Mouse (Mus musculus) olfactory bulb, adult 2 months (tissue): Measurements from ENCODE around the gene Ptcra. TPM values are rescaled to one million over a fixed set of nuclear protein-coding genes. Genes with fewer than 3 reads are reported as not detected.

Experiments
- H3K27ac ChIP-seq: fragments of 200-500 bp; 2 replicates; pipeline ENCODE4 v1.5.1; 2012; ENCODE audit warnings: low read depth, low read length; ENCODE audit not compliant: insufficient read depth
- H3K4me1 ChIP-seq: fragments of 200-500 bp; 2 replicates; pipeline ENCODE4 v1.6.1; 2012; ENCODE audit warnings: low read length; ENCODE audit not compliant: control insufficient read depth, insufficient read depth
- H3K4me3 ChIP-seq: fragments of 200-500 bp; 2 replicates; pipeline ENCODE4 v1.5.1; 2012; ENCODE audit warnings: mild to moderate bottlenecking, low read depth, low read length, moderate library complexity; ENCODE audit not compliant: insufficient read depth
- CTCF ChIP-seq: fragments of 200-500 bp; IDR thresholded peaks from 2 replicates; pipeline ENCODE4 v1.5.1; 2012; ENCODE audit warnings: low read depth, mild to moderate bottlenecking, low read length, moderate library complexity; ENCODE audit not compliant: insufficient read depth
- POLR2A ChIP-seq: fragments of 200-500 bp; IDR thresholded peaks from 2 replicates; pipeline ENCODE4 v1.6.1; 2012; ENCODE audit warnings: mild to moderate bottlenecking, low read depth, low read length, moderate library complexity; ENCODE audit not compliant: insufficient read depth
- WGBS: fragments of 180-500 bp; shearing (Covaris S2); methylation state at CpG from one replicate; pipeline ENCODE4 v1.1.7; 2018; 5-methylcytosine and 5-hydroxymethylcytosine counted together
- polyA plus RNA-seq: library from polyadenylated mRNA; stranded (reverse); fragments of >200 nt; gene quantifications from 2 replicates; pipeline ENCODE4 v1.2.4, GENCODE M21; 2012; ENCODE audit warnings: low replicate concordance; ENCODE audit not compliant: missing spikeins, insufficient read depth, insufficient read length

The Ptcra gene
- polyA plus RNA-seq, 1 experiment: not detected

DNA sequence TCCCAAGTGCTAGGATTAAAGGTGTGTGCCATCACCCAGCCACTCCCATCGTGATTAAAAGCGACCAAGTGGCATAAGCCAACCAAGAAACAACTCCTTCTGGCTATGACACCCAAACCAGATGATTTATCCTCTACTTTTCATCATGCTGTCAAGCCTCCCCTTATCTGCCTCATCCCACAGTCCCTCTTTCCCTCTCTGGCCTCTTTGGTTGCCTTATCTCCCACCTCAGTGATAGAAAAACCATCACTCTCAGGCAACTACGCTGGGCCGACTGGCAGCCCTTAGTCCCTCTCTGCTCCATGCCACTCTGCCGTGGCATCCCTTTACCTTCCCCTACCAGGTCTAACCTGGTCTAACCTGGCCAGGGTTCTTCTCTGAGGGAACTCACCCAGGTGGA lies 23.4 kb upstream of the Ptcra start:
- no peaks in the 10 kb centered on the region for H3K4me1 ChIP-seq
- H3K27ac ChIP-seq: no peak overlapping the region
- 97% methylated on average over 5 of the region's 5 CpGs for WGBS
- no peak for TF ChIP-seq POLR2A
- TF ChIP-seq CTCF: no peak
- H3K4me3 ChIP-seq: no peak overlapping the region

DNA sequence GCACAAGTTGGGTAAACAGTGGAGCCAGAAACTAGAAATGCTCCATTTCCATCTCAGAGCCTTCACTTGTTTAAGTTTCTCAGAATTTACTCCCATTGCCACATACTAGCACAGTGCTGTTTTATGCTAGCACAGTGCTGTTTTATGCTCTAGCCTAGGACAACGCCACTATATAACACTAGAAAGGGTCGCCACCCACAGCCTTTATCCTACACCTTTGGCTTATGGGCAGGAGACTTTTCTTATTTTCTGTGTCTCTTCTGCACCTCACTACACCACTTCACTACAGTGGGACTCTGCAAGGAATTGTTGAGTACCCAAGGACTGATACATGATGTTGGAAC lies 19.7 kb upstream of the Ptcra start:
- H3K27ac ChIP-seq: no peak overlapping the region
- WGBS: 73% methylated on average over 2 of the region's 2 CpGs

DNA sequence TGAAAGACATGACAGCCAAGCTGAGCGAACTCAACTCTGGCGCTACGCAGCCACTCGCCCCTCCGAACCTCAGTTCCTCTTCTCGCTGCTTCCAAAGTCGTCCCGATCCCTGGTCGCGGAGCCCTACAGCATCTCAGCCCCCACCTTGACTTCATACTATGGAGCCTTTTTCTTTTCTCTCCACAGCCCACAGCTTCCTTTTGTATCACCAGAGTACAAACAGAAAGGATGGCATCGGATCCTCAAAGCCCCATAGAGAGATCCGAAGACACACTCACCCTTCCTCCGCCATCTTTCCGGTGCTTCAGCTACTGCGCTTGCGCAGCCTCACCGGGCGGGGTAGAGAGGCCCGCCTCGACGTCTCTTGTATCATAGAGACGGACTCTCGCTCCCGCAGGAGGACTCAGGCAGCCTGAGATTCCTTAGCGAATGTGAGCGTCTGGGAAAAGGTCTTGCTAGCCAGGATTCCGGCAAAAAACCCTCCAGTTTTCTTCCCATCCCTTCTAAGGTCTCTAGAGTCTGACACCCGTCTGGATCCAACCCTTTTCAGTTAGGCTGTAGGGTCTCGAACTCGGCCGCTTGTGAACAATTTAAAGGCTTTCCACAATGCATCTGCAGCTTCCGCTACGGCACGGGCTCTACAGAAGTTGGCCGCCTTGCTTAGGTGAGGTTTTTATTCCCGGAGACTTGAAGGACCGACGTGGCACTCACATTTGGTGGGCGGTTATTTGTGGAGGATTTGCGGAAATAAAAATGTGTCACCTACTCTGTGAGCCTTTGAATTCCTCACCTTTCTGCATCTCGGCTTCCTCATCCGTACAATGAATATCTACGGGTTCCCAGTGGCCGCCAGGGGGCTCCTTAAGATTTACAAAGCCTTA lies 19.1 kb upstream of the Ptcra start, which contains the start of gene Rpl7l1:
TSS of gene Rpl7l1 (minus strand) at position 332 of the 881 bp plus-strand sequence.
- Histone ChIP-seq H3K4me3 (peak within 1 kb of the TSS; percentile 60), H3K27ac (peak within 1 kb of the TSS; percentile 68), H3K4me1 (peaks cover 3% of the 10 kb centered on the region; the same call in 1 of the 2 replicates)
- WGBS: under 1% methylated on average over 44 of the region's 44 CpGs
- TF ChIP-seq POLR2A (peak; percentile 89), CTCF (no peak; the same call in 1 of the 2 replicates)

More for the DNA sequence above, 19.7 kb upstream of the Ptcra start:
- Histone ChIP-seq H3K4me1 (peaks cover 3% of the 10 kb centered on the region; the same call in 1 of the 2 replicates), H3K4me3 (no peak overlapping the region)
- TF ChIP-seq POLR2A (no peak), CTCF (no peak)

DNA sequence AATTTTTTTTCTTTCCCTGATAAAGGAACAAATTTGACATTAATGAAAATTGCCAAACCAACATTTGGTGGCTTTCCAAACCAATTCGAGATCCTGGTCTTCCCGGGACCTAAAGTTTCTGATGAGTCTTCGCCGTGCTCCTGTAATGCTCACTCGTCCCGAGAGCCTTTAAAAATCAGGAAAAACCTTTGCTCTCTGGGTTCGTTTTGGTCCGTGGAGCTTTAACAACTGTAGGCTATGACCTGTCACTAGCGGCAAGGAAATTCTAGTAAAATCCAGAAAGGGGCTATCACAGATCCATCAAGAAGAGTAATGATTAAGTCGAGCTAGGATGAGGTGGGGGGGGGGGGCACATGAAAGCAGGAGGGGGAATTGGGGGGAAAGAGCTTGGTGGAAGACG lies 18.4 kb upstream of the Ptcra start:
- Histone ChIP-seq H3K4me3 (peak overlapping the region; percentile 60), H3K4me1 (peaks cover 3% of the 10 kb centered on the region; the same call in 1 of the 2 replicates), H3K27ac (0 out of 2 replicates have a peak overlapping the region, but pooled peaks have one; percentile 6)
- TF ChIP-seq POLR2A: no peak
- no peak for TF ChIP-seq CTCF
- 1% methylated on average over 11 of the region's 11 CpGs for WGBS

DNA sequence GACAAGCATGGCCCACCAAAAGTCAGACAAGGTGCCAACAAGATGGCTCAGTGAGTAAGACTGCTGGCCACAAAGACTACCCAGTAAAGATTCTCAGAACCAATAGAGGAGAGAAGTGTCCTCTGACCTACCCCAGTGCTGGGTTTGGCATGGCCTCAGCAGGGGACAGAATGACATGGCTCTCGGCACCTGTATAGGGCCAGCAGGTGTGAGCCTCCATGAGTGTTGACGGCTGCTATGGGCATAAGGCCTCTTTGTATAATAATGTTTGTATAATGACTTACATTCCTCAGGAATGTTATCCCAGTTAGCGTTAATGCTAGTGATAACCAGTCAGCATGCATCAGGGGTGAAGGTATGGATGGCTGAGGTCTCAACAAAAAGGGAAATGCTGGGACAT lies 12.6 kb upstream of the Ptcra start:
- H3K4me1 ChIP-seq: peaks cover 10% of the 10 kb centered on the region
- 84% methylated on average over 3 of the region's 3 CpGs for WGBS
- H3K27ac ChIP-seq: no peak overlapping the region
- H3K4me3 ChIP-seq: no peak overlapping the region
- TF ChIP-seq CTCF: no peak
- no peak for TF ChIP-seq POLR2A

DNA sequence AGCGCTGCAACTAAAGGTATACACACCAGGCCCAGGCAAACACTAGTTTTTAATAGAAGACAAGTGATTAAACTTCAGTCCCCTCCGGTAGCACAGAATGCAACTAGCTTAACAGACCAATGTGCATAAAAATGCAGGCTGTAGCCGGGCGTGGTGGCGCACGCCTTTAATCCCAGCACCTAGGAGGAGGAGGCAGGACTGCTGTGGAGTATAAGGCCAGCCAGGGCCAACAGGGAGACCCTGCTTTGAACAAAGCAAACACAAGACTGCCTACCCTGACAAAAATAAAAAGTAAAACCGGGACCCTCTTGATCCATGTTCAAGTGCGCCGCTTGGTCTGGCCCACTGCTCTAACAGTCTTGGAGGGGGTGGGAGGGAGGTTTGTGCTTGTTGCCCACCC lies 11.6 kb upstream of the Ptcra start:
- WGBS: 91% methylated on average over 9 of the region's 9 CpGs
- TF ChIP-seq CTCF: no peak
- H3K4me3 ChIP-seq: no peak overlapping the region
- peaks cover 7% of the 10 kb centered on the region for H3K4me1 ChIP-seq
- no peak overlapping the region for H3K27ac ChIP-seq

DNA sequence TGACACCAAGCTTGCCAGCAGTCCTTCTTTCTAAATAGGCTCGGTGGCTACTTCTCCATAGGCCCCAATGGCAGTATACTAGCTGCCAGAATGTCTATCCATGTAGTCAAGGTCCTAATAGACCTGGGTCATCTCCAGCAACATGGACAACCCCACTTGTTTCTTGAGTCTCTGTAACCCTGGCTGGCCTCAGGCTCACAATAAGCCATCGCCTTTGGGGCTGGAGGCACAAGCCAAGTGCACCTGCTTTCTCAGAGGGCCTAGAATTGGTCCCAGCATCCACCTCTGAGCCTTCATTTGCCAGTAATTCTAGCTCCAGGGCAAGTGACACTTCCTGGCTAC lies 10.6 kb upstream of the Ptcra start:
- 29% methylated on average over 2 of the region's 2 CpGs for WGBS
- no peak for TF ChIP-seq POLR2A
- TF ChIP-seq CTCF: no peak
- Histone ChIP-seq H3K4me1 (peaks cover 7% of the 10 kb centered on the region), H3K4me3 (no peak overlapping the region), H3K27ac (no peak overlapping the region)

DNA sequence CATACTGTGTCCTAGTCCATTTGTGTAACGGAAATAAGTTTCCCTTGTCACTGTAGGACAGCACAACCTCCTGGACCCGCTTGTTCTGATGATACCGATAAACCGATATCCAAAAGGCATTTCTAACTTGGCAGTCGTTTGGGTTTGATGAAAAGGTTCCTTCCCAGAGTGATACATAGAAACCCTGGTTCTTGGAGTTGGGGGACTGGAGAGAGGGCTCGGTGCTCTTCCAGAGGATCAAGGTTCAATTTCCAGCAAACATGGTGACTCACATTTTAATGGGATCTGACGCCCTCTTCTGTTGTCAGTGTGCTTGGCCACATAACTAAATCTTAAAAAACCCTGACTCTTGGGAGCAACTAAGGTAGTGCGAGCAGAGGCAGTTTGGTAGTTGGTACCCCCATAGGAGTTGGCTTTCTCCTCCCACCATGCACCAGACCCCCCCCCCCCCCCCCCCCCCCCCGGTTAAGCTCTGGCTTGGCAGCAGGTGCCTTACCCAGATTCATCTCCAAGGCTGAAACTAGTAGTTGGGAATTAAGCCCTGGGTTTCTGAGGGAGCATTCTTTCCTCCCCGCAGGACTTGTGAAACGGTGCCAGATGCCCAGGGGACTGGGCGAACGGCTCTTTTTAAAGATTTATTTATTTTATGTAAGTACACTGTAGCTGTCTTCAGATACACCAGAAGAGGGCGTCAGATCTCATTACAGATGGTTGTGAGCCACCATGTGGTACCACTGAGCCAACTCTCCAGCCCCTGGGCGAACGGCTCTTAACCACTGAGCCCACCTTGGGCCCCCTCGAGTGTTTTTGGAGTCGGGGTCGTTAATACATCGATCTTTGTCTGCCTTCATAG lies 10.0 kb upstream of the Ptcra start:
- whole genome bisulfite sequencing: 6% methylated on average over 20 of the region's 20 CpGs
- H3K4me1 ChIP-seq: peaks cover 7% of the 10 kb centered on the region
- H3K27ac ChIP-seq: no peak overlapping the region
- no peak for TF ChIP-seq CTCF
- no peak for TF ChIP-seq POLR2A
- H3K4me3 ChIP-seq: peak overlapping the region; percentile 80
